Mouse (Mus musculus): ENCODE data around the gene Snupn. TPM values are rescaled to one million over a fixed set of nuclear protein-coding genes. Genes with fewer than 3 reads are reported as not detected.
"Not testable (repeated sequence)": the region's sequence is repeated elsewhere in the genome, so short reads cannot be mapped to it uniquely, and the experiment has no call there.

Gene Snupn
- 19.8 and 20.0 TPM in 2 replicates for polyA plus RNA-seq (2015; fragmentation: Nextera tagmentation; extraction: Ambion mirVana)

DNA sequence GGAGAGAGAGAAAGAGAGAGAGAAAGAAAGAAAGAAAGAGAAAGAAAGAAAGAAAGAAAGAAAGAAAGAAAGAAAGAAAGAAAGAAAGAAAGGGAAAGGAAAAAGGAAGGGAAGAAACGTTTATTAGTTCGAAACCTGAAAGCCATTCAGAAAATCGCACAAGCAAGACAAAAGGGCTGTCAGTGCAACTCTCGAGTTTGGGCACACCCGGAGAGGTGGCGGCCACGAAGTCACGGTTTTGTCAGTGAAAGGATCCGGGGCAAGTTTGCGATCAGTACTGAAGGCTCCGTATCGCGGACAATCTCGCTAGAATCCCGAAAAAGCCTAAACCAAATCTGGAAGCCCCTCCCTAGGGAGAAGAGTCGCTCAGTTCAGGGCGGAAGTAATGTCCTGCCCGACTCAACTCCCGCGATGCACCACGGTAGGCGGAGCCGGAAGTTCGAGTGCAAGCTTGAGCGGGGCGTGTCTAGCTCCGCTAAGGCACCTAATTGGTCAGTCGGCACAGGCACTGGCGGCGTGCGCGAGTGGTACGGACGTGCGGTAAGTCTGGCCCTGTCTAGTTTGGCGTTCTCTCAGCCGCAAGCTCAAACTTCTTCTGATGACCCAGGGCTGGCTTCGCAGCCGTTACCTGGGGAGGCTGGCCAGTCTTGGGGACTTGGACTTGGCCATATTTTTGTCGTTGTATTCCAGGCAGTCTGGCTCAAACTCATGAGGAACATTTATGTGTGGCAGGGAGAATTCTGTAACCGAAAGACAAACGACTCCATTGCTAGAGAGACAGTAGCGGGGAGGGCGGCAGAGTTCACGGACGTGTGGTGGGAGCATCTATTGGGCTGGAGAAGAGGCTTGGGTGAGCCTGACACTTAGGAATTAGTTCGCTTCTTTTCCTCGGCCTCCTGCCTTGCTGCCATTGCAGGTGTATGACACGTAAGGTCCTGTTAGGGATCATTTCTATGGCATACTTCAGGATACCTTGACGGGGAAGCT lies at the start of gene Snupn:
Gene Snupn, plus strand, starts transcription at position 465 of the 987 bp plus-strand sequence.
- no peaks in the 10 kb centered on the region for H3K27me3 ChIP-seq (ENCODE audit: control insufficient read depth, insufficient read depth, low read length)
- under 1% methylated on average over 50 of the region's 50 CpGs for WGBS
- peak; percentile 100 for ATAC-seq (ENCODE audit: insufficient read depth, low FRiP score)
- no peaks in the 10 kb centered on the region for H3K9me3 ChIP-seq (replicated peaks; ENCODE audit: control insufficient read depth, low read length)
- H3K9ac ChIP-seq (ENCODE audit: low read length), result peak within 1 kb of the TSS; percentile 90
- H3K36me3 ChIP-seq (ENCODE audit: control insufficient read depth, insufficient read depth, low read length), result no peaks in the 10 kb centered on the region
- peak within 1 kb of the TSS; percentile 96 for H3K27ac ChIP-seq (ENCODE audit: low read length)
- H3K4me2 ChIP-seq (ENCODE audit: low read depth, low read length), result peak within 1 kb of the TSS; percentile 64
- H3K4me1 ChIP-seq (ENCODE audit: control insufficient read depth, insufficient read depth, low read length), result peaks cover 6% of the 10 kb centered on the region; the same call in 1 of the 2 replicates
- peak within 1 kb of the TSS; percentile 75 for H3K4me3 ChIP-seq (replicated peaks; ENCODE audit: low read length)

DNA sequence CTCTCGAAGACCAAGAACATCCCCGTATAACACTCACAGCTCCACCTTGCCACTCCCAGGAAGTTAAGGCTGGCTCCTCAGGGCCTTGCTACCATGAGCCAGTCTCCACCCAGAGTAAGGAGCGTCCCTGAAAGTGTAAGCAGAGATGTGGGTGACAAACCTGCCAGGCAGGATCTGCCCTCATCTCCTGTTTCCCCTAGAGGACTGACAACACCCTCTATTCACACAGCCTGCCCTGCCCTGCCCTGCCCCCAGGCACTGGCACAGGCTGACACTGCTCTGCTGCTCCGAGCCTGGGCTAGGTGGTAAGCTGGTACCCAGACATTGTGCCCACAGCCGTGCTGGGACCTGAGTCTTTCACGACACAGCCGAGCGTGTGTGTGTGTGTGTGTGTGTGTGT lies 49.5 kb upstream of the Snupn start:
- H3K4me3 ChIP-seq (replicated peaks; ENCODE audit: low read length), result no peak overlapping the region
- no peaks in the 10 kb centered on the region for H3K9me3 ChIP-seq (replicated peaks; ENCODE audit: control insufficient read depth, low read length)
- H3K36me3 ChIP-seq (ENCODE audit: control insufficient read depth, insufficient read depth, low read length), result no peaks in the 10 kb centered on the region
- peak; percentile 89 for ATAC-seq (ENCODE audit: insufficient read depth, low FRiP score)
- H3K27ac ChIP-seq (ENCODE audit: low read length), result peak overlapping the region; percentile 88
- no peak overlapping the region for H3K4me2 ChIP-seq (ENCODE audit: low read depth, low read length)
- no peaks in the 10 kb centered on the region for H3K27me3 ChIP-seq (ENCODE audit: control insufficient read depth, insufficient read depth, low read length)
- WGBS, result 45% methylated on average over 8 of the region's 8 CpGs
- H3K9ac ChIP-seq (ENCODE audit: low read length), result peak overlapping the region; percentile 16; the same call in 1 of the 2 replicates
- H3K4me1 ChIP-seq (ENCODE audit: control insufficient read depth, insufficient read depth, low read length), result no peaks in the 10 kb centered on the region

DNA sequence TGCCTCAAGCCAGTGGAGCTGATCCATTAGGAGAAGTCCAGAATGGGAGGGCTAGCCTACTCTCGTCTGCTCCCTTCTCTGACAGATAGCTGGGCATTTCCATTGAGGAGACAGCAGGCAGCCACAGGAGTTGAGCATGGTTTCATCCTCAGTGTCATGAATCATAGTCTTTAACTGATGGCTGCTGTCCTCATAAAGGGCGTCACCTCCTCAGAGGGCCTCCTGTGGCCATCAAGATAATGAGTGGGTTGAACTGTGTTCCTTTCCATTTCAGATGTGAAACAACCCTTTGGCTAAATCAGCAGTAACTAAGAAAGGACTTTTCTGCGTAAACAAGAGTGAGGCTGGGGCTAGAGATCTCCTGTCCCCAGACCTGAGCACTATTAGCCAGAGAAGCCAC lies 47.0 kb upstream of the Snupn start:
- WGBS, result 68% methylated on average over 3 of the region's 3 CpGs
- ATAC-seq (ENCODE audit: insufficient read depth, low FRiP score), result no peak
- no peak overlapping the region for H3K27ac ChIP-seq (ENCODE audit: low read length)
- no peak overlapping the region for H3K9ac ChIP-seq (ENCODE audit: low read length)
- no peaks in the 10 kb centered on the region for H3K4me1 ChIP-seq (ENCODE audit: control insufficient read depth, insufficient read depth, low read length)
- no peaks in the 10 kb centered on the region for H3K36me3 ChIP-seq (ENCODE audit: control insufficient read depth, insufficient read depth, low read length)
- H3K27me3 ChIP-seq (ENCODE audit: control insufficient read depth, insufficient read depth, low read length), result no peaks in the 10 kb centered on the region
- no peak overlapping the region for H3K4me2 ChIP-seq (ENCODE audit: low read depth, low read length)
- H3K4me3 ChIP-seq (replicated peaks; ENCODE audit: low read length), result no peak overlapping the region
- no peaks in the 10 kb centered on the region for H3K9me3 ChIP-seq (replicated peaks; ENCODE audit: control insufficient read depth, low read length)

GRCm38 (mm10) chr9:56907549-56907948 lies 43.1 kb upstream of the Snupn start:
- ATAC-seq (ENCODE audit: insufficient read depth, low FRiP score), result peak; percentile 66
- Histone ChIP-seq H3K9me3 (replicated peaks; ENCODE audit: control insufficient read depth, low read length) (no peaks in the 10 kb centered on the region), H3K4me2 (ENCODE audit: low read depth, low read length) (no peak overlapping the region), H3K4me3 (replicated peaks; ENCODE audit: low read length) (no peak overlapping the region), H3K9ac (ENCODE audit: low read length) (no peak overlapping the region), H3K36me3 (ENCODE audit: control insufficient read depth, insufficient read depth, low read length) (no peaks in the 10 kb centered on the region), H3K4me1 (ENCODE audit: control insufficient read depth, insufficient read depth, low read length) (no peaks in the 10 kb centered on the region), H3K27ac (ENCODE audit: low read length) (peak overlapping the region; percentile 28), H3K27me3 (ENCODE audit: control insufficient read depth, insufficient read depth, low read length) (no peaks in the 10 kb centered on the region)
- 68% methylated on average over 9 of the region's 9 CpGs for WGBS

GRCm38 (mm10) chr9:56909991-56910390 lies 40.7 kb upstream of the Snupn start:
- H3K4me1 ChIP-seq (ENCODE audit: control insufficient read depth, insufficient read depth, low read length); H3K4me3 ChIP-seq (replicated peaks; ENCODE audit: low read length); H3K36me3 ChIP-seq (ENCODE audit: control insufficient read depth, insufficient read depth, low read length); H3K9ac ChIP-seq (ENCODE audit: low read length); H3K4me2 ChIP-seq (ENCODE audit: low read depth, low read length); H3K27ac ChIP-seq (ENCODE audit: low read length); ATAC-seq (ENCODE audit: insufficient read depth, low FRiP score); H3K27me3 ChIP-seq (ENCODE audit: control insufficient read depth, insufficient read depth, low read length); H3K9me3 ChIP-seq (replicated peaks; ENCODE audit: control insufficient read depth, low read length): not testable (repeated sequence)
- 28% methylated on average over 4 of the region's 4 CpGs for WGBS

DNA sequence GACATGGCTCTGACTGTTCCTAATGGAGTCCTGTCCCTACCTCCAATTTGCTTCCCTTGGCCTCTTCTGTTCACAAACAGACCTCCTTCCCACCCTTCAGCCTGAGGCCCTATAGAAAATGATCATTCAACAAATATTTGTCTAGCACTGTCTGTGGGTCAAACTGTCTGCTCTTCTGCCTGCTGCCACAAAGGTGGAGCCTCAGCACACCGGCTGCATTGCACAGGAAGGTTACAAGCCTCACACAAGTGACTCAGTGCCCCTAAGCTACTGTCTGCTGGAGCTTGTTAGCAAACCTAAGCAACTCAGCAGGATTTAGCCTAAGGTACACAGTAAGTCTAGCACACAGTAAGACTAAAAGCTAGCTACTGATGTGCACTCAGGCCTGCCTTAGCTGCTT lies 39.7 kb upstream of the Snupn start:
- Histone ChIP-seq H3K4me2 (ENCODE audit: low read depth, low read length) (no peak overlapping the region), H3K27me3 (ENCODE audit: control insufficient read depth, insufficient read depth, low read length) (no peaks in the 10 kb centered on the region), H3K36me3 (ENCODE audit: control insufficient read depth, insufficient read depth, low read length) (peaks cover 7% of the 10 kb centered on the region; the same call in 1 of the 2 replicates), H3K27ac (ENCODE audit: low read length) (no peak overlapping the region), H3K9ac (ENCODE audit: low read length) (no peak overlapping the region), H3K4me1 (ENCODE audit: control insufficient read depth, insufficient read depth, low read length) (no peaks in the 10 kb centered on the region), H3K4me3 (replicated peaks; ENCODE audit: low read length) (no peak overlapping the region), H3K9me3 (replicated peaks; ENCODE audit: control insufficient read depth, low read length) (no peaks in the 10 kb centered on the region)
- 24% methylated on average over 1 of the region's 1 CpGs for WGBS
- no peak for ATAC-seq (ENCODE audit: insufficient read depth, low FRiP score)

- 63% methylated on average over 9 of the region's 9 CpGs for WGBS
- H3K27ac ChIP-seq (ENCODE audit: low read length), result peak overlapping the region; percentile 25; the same call in 1 of the 2 replicates
Observed at GRCm38 (mm10) chr9:56913991-56914390, 36.7 kb upstream of the Snupn start.

GRCm38 (mm10) chr9:56915116-56915515 lies 35.6 kb upstream of the Snupn start:
- Histone ChIP-seq H3K4me2 (ENCODE audit: low read depth, low read length) (no peak overlapping the region), H3K27ac (ENCODE audit: low read length) (no peak overlapping the region), H3K4me3 (replicated peaks; ENCODE audit: low read length) (no peak overlapping the region), H3K9ac (ENCODE audit: low read length) (no peak overlapping the region), H3K36me3 (ENCODE audit: control insufficient read depth, insufficient read depth, low read length) (peaks cover 26% of the 10 kb centered on the region), H3K4me1 (ENCODE audit: control insufficient read depth, insufficient read depth, low read length) (peaks cover 3% of the 10 kb centered on the region; the same call in 1 of the 2 replicates), H3K9me3 (replicated peaks; ENCODE audit: control insufficient read depth, low read length) (no peaks in the 10 kb centered on the region), H3K27me3 (ENCODE audit: control insufficient read depth, insufficient read depth, low read length) (no peaks in the 10 kb centered on the region)
- ATAC-seq (ENCODE audit: insufficient read depth, low FRiP score), result no peak
- 80% methylated on average over 1 of the region's 1 CpGs for WGBS

More at GRCm38 (mm10) chr9:56913991-56914390, 36.7 kb upstream of the Snupn start:
- Histone ChIP-seq H3K4me3 (replicated peaks; ENCODE audit: low read length) (no peak overlapping the region), H3K9me3 (replicated peaks; ENCODE audit: control insufficient read depth, low read length) (no peaks in the 10 kb centered on the region), H3K4me2 (ENCODE audit: low read depth, low read length) (no peak overlapping the region), H3K4me1 (ENCODE audit: control insufficient read depth, insufficient read depth, low read length) (peaks cover 3% of the 10 kb centered on the region; the same call in 1 of the 2 replicates), H3K27me3 (ENCODE audit: control insufficient read depth, insufficient read depth, low read length) (no peaks in the 10 kb centered on the region), H3K36me3 (ENCODE audit: control insufficient read depth, insufficient read depth, low read length) (peaks cover 24% of the 10 kb centered on the region), H3K9ac (ENCODE audit: low read length) (no peak overlapping the region)
- ATAC-seq (ENCODE audit: insufficient read depth, low FRiP score), result peak; percentile 35; the same call in 1 of the 2 replicates
